Mouse (Mus musculus) lung, postnatal 10 days (tissue): ENCODE results near the gene Brd3.

Experiments used
- DNase-seq: peaks from one replicate; pipeline ENCODE4 v3.0.0; 2021

Gene Brd3

DNA sequence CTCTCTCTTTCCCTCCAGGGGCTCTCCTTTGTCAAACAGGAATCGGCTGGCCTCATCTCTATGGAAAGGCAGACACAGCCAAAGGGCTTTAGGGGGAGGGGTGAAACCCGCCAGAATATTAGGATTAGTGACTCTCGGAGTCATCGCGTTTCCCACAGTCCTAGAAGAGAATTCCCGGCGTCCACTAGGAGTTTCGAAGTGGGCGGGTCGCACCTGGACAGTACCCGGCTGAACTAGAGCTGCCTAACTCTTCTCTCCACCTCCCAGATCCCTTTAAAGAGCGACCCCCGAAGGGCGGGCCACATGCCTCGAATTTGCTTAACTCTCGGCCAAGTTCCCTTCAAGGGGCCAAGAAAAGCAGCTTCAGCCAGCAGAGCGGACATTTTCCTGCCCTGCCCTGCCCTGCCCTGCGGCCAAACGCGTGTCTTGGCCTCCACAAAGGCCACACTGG lies 82.3 kb downstream of the Brd3 start:
- DNase-seq, result peak; percentile 61

GRCm38 (mm10) chr2:27423596-27423995 lies 83.9 kb downstream of the Brd3 start:
- no peak for DNase-seq

GRCm38 (mm10) chr2:27421293-27422068 lies 86.0 kb downstream of the Brd3 start:
- DNase-seq, result peak; percentile 81

DNA sequence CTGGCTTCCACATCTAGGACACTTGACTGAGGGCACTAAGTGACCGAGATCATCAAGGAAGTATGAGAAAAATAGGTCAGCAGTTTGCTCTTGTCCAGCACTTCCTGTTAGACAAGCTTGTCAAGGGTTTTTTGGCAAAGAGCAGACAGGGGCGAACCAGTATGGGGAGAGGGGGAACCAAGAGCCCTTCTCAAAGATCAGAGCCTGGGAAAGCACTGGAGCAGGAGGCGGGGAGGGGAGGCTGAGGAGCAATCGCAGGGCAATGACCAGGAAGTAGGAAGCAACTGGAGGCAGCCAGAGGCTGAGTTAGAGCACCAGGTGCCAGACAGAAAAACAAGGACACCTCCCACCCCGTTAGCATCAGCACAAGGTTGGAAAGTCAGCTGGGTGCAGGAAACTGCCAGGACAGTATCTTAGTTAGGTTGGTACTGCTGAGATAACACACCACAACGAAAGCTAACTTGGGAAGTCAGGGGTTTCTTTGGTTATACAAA lies 88.8 kb downstream of the Brd3 start:
- DNase-seq, result peak; percentile 79

DNA sequence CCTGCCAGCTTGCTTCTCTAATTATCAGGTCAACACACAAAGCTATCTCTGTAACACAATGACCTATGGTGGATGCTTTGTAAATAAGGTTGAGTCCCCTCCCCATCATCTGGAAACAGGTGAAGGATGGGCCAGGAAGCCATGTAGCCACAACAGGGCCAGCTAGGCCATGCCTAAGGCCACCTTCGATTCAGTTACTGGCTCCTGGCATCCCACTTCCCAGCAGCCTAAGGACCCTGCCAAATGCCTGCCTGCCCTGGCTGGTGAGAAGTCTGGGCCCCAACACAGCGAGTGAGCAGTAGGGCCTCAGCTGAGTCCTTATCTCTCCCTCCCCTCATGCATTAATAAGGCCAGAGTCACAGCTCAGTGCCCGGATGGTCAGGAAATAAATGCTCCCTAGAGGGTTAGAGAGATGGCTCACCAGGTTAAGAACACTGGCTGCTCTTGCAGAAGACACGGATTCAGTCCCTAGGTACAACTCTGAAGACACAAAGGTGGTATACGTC lies 89.8 kb downstream of the Brd3 start:
- no peak for DNase-seq

- no peak for DNase-seq
These were observed 91.0 kb downstream of the Brd3 start for GRCm38 (mm10) chr2:27416425-27416824.

GRCm38 (mm10) chr2:27415060-27415783 lies 92.2 kb downstream of the Brd3 start:
- no peak for DNase-seq

DNA sequence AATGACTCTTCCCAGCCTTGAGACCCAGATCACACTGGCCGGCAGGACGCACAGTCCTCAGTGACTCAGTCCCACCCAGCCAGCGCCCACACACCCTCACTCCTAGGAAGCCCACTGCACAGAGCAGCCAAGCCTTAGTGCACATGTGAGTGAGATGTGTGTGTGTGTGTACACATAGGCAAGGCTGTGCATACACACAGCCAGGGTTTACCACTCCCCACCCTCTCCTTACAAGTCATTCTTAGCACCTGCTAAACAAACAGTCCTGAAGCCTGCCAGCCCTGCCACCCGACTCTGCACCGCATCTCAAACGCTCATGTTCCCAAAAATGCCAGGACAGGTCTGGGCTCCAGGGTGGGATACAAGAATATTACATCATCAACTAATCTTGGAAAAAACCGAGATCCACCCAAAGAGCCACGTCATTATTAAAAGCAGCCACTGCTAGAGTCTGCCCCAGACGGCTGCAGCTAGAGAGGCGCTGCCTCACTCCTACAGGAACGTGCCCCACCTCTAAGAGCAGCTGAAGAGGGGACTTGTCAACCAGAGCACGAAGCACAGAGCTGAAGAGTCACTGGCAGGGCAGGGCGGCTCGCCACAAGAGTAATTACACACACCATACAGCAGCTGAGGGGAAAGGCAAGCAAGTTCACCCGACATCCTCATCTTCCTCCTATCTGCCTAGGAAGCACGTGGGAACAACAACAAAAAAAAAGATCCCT lies 93.4 kb downstream of the Brd3 start:
- DNase-seq, result peak; percentile 72

GRCm38 (mm10) chr2:27413582-27413935 lies 93.9 kb downstream of the Brd3 start:
- DNase-seq, result no peak

DNA sequence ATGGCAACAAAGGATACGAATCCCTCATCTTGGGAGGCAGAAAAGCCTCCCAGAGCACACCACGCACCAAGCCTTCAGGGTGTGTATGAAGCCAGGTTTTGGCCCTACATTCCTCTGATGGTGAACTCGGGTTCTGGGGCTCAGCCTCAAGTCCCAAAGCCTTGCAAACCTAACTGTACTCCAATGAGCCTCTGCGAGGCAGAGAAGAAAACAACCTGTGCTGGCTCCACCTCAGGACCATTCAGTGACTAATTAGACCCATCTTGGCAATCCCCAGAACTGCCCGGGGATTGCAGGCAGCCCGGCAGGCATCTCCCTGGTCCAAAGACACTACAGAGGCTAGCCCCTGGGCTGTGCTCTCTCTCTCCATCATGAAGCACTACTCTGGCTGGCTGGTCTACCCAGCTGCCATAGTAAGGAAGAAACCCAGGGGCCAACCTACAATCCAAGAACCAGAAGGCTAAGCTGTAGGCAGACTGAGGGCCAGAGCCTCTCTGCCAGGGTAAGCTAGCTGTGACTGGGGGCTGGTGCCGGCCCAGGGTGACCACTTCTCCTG lies 95.1 kb downstream of the Brd3 start:
- no peak for DNase-seq

GRCm38 (mm10) chr2:27411688-27412174 lies 95.7 kb downstream of the Brd3 start:
- DNase-seq, result peak; percentile 73

DNA sequence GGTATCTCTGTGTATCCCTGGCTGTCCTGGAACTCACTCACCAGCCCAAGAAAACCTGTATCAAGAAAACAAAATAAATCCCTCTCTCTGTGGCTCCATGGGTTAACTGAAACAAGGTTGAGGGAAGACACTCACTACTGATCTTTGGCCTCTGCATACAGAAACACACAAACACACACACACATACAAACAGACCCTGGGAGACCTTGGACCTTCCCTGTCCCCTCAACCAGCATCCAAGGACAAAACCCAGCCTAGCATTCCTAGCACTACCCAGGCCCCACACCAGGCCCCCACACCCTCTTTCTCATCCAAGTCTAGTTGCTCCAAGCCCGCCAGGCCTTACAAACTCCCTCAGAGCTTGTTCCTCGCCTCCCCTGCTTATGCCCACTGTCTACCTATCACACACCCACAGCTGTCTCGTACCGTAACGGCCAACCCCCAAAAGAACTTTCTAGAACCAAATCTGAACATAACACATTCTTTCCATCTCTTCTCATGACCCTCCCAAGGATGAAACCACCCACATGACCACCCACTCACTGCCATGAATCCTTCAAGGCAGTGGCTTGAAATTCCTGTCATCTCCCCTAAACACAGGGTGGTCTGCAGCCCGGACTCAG lies 96.8 kb downstream of the Brd3 start:
- no peak for DNase-seq

DNA sequence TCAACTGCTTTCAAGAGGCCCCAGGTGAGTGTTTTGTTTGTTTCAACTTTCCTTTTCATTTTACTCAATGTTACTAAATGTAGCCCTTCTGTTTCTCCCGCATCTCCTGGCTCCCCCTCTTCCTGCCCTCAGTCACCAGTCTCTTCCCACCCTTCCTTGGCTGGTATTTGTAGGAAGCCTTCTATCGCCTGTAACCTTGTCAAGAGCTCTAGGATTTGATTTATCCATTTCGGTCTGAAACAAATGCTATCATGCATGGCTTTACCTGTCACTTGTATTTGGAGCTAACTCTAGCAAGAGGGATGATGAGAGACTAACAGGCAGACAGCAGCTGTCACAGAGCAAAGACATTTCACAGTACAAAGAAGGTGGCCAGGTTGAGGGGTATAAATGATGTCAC lies 99.3 kb downstream of the Brd3 start:
- no peak for DNase-seq

- no peak for DNase-seq
These were observed 100.5 kb downstream of the Brd3 start for GRCm38 (mm10) chr2:27406928-27407327.

GRCm38 (mm10) chr2:27405094-27405884 lies 102.2 kb downstream of the Brd3 start:
- DNase-seq, result no peak

DNA sequence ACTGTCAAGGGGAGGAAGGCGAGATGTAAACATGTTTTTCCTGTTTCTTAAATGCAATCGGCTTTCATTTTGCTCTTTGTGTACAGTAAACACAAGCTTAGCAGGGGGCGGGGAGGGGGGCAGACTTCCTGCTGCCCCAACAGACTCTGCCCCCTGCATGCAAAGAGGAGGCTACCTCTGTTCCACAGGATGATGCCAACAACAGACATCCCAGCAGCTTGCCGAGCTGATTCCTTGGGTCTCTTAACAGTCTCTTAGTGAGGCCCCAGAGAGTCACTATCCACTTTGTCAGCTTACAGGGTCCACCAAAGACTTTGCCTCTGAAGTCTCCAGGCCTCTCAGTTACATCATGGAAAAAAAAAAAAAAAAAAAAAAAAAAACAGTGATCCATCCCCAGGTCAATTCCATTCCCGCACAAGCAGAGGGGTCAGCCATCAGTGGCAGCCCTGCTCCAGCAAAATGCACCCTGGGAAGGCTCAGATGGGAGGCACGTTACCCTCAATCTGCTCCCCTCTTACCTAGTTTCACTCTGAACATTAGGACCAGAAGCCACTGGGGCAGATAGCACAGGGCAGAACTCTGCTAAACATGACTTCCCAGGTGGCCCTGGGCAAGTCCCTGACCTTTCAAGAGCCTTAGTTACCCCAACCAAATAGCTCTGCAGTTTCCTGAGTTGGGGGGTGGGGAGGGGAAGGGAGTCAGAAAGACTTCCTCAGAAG lies 102.9 kb downstream of the Brd3 start:
- DNase-seq, result no peak

GRCm38 (mm10) chr2:27401544-27401943 lies 105.9 kb downstream of the Brd3 start:
- DNase-seq, result no peak

DNA sequence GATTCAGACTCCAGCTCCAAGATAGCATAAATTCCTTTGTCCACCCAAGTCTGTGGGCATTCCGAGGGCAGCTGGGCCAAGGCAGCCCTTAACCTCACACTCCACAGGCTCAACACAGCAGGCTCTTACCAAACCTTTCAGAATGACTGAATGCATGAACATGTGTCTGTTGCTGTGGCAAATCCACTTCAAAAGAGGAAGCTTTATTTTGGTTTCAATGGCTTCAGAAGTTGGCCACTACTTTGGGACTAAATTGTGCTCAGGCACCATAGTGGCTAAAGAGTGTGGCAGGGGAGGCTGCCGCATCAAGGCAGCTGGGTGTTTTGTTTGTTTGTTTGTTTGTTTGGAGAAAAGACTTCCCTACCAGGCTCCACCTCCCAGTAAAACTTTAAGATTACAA lies 107.4 kb downstream of the Brd3 start:
- no peak for DNase-seq

DNA sequence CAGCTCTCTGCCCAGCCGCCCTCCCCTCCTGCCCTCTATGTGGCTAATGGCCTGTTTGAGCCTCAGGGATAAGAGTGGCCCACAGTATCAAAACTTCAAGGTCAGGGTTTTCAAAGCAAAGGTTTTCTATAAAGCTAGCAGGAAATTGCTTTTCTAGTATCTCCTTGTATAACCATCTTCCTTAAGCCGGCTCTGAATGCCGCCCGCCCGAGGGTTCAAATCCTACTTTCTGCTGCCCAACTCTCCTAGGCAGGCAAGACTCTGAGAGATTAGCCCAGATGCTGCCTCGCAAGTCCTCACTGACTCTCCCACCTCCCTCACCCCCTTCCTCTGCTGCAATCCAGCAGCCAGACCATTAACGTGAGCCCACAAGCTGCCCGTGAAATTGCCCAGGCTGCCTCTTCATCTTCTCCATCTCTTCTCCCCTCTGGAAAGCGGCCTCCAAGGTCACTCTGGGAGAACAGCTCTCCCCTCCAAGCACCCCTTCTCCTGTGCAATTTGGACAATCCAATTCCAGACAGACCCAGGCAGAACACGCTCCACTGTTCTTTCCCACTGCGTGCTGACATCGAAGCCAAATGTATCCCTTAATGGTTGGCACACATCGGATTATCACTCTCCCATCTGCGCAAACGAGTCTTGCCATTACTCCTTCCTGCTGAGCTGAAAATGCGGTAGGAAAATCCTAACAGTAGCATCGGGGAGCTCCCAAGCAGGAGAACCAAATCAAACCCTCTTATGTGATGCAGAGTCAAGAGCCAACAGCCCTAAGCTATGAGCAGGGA lies 110.6 kb downstream of the Brd3 start:
- no peak for DNase-seq
